Mouse (Mus musculus): ENCODE measurements around the gene Vapa. TPM values are rescaled to one million over a fixed set of nuclear protein-coding genes. Genes with fewer than 3 reads are reported as not detected.

Gene Vapa
- total RNA-seq, 2 experiments from 2014 or later = 91.8 to 92.7 TPM

GRCm38 (mm10) chr17:65625563-65625962, 12.2 kb upstream of the Vapa start:
- DNase-seq = no peak

GRCm38 (mm10) chr17:65623130-65623529, 9.8 kb upstream of the Vapa start:
- no peak for DNase-seq

- no peak for DNase-seq
Observed at GRCm38 (mm10) chr17:65618431-65618830, 5.1 kb upstream of the Vapa start.

GRCm38 (mm10) chr17:65615678-65616077, 2.3 kb upstream of the Vapa start:
- no peak for DNase-seq

- DNase-seq = no peak
Observed at GRCm38 (mm10) chr17:65614431-65614830, 1.1 kb upstream of the Vapa start.

- DNase-seq = no peak
Observed at GRCm38 (mm10) chr17:65613142-65613462, 253 bp downstream of the Vapa start.

GRCm38 (mm10) chr17:65612391-65613141, 789 bp downstream of the Vapa start:
- peak; percentile 40 to 55 for DNase-seq

GRCm38 (mm10) chr17:65611721-65612120, 1.6 kb downstream of the Vapa start:
- DNase-seq = no peak

- DNase-seq = no peak
Observed at GRCm38 (mm10) chr17:65608743-65609142, 4.6 kb downstream of the Vapa start.

GRCm38 (mm10) chr17:65608312-65608687, 5.1 kb downstream of the Vapa start:
- DNase-seq = no peak

GRCm38 (mm10) chr17:65607574-65608311, 5.6 kb downstream of the Vapa start:
- DNase-seq = no peak

- no peak for DNase-seq
Observed at GRCm38 (mm10) chr17:65606014-65606413, 7.3 kb downstream of the Vapa start.

- no peak for DNase-seq
Observed at GRCm38 (mm10) chr17:65604892-65605291, 8.5 kb downstream of the Vapa start.

- no peak for DNase-seq
Observed at GRCm38 (mm10) chr17:65604315-65604714, 9.0 kb downstream of the Vapa start.

GRCm38 (mm10) chr17:65597857-65598486, 15.4 kb downstream of the Vapa start:
- no peak for DNase-seq

- DNase-seq = no peak
Observed at GRCm38 (mm10) chr17:65594687-65595086, 18.7 kb downstream of the Vapa start.

GRCm38 (mm10) chr17:65586892-65587291, 26.5 kb downstream of the Vapa start:
- no peak for DNase-seq

GRCm38 (mm10) chr17:65581440-65581839, 31.9 kb downstream of the Vapa start:
- no peak for DNase-seq

GRCm38 (mm10) chr17:65579766-65580165, 33.6 kb downstream of the Vapa start:
- no peak for DNase-seq

GRCm38 (mm10) chr17:65575339-65575738, 38.0 kb downstream of the Vapa start:
- DNase-seq = no peak

GRCm38 (mm10) chr17:65574850-65575249, 38.5 kb downstream of the Vapa start:
- no peak for DNase-seq

GRCm38 (mm10) chr17:65571866-65572265, 41.5 kb downstream of the Vapa start:
- DNase-seq = peak; percentile 57 to 69

GRCm38 (mm10) chr17:65571466-65571865, 41.9 kb downstream of the Vapa start:
- no peak for DNase-seq
